Mouse (Mus musculus): ENCODE results near the gene Ankrd2. TPM values are rescaled to one million over a fixed set of nuclear protein-coding genes. Genes with fewer than 3 reads are reported as not detected.

Ankrd2 gene
- total RNA-seq, 2 experiments from 2014 or later, result not detected

DNA sequence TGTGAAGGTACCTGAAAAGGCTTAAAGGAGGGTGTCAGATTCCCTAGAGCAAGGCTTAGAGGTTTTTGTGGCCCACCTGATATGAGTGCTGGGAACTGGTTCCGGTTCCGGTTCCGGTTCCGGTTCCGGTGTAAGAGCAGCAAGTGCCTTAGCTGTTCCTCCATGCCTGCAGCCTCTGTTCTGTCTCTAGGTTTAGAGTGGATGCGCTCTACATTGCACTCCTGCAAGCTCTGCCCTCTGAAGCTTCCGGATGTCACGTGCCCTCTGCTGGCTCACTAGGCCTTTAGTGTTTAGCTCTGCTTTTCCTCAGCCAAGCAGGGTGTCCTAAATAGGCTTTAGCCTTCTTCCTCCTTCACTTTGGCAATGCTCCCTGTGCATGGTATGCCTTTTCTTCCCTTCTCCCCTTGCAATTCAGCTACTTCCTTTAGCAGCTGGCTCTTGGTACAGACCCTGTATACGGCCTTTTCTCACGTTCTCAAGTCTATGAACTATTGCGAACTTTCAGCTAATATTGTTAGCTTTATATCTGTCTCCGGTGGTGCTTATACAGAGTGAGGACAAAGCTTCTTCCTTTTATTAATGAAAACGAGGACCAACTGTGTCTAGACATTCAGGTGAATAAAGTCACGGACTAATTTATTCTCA is 53.4 kb downstream of the Ankrd2 start:
- ATAC-seq (replicated peaks; ENCODE audit: low FRiP score, poor library complexity, severe bottlenecking), result peak; percentile 46

- peak; percentile 97 for ATAC-seq (replicated peaks; ENCODE audit: low FRiP score, poor library complexity, severe bottlenecking)
Observed at GRCm38 (mm10) chr19:42089748-42090595, 54.2 kb downstream of the Ankrd2 start, which contains the start of gene Pi4k2a. Gene Pi4k2a, plus strand, starts transcription at chr19:42090470.

DNA sequence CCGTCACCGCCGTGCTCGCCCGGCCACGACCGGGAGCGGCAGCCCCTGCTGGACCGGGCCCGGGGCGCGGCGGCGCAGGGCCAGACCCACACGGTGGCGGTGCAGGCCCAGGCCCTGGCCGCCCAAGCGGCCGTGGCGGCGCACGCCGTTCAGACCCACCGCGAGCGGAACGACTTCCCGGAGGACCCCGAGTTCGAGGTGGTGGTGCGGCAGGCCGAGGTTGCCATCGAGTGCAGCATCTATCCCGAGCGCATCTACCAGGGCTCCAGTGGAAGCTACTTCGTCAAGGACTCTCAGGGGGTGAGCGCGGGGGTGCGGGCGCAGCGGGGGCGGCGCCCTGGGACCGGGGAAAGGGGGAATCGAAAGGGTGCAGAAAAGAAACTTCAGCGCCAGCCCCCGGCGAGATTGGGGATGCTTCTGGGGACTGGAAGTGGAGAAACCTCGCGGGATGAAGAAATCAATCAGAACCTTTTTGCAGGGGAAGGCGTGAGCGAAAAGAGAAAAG is 54.9 kb downstream of the Ankrd2 start:
- ATAC-seq (replicated peaks; ENCODE audit: low FRiP score, poor library complexity, severe bottlenecking), result 0 out of 2 replicates have a peak, but pooled peaks have one; percentile 3

Other genes with a start within 250 kb of the Ankrd2 start
- 17.5 and 28.6 TPM in 2 replicates for gene Arhgap19, start 234.0 kb upstream of the Ankrd2 start, total RNA-seq (2015; ENCODE audit: low replicate concordance)
- 28.1 and 28.3 TPM in 2 replicates for gene Arhgap19, start 234.0 kb upstream of the Ankrd2 start, total RNA-seq (2017; ENCODE audit: low replicate concordance)
- gene Frat1, start 206.0 kb upstream of the Ankrd2 start, total RNA-seq (2015; ENCODE audit: low replicate concordance), result 0.77 and 3.1 TPM in 2 replicates
- gene Frat1, start 206.0 kb upstream of the Ankrd2 start, total RNA-seq (2017; ENCODE audit: low replicate concordance), result 2.1 and 5.3 TPM in 2 replicates
- gene Frat2, start 187.9 kb upstream of the Ankrd2 start, total RNA-seq (2015; ENCODE audit: low replicate concordance), result 2.3 and 4.8 TPM in 2 replicates
- 3.6 and 11.0 TPM in 2 replicates for gene Frat2, start 187.9 kb upstream of the Ankrd2 start, total RNA-seq (2017; ENCODE audit: low replicate concordance)
- gene Rrp12, start 139.8 kb upstream of the Ankrd2 start, total RNA-seq (2015; ENCODE audit: low replicate concordance), result 0.63 and 2.9 TPM in 2 replicates
- gene Rrp12, start 139.8 kb upstream of the Ankrd2 start, total RNA-seq (2017; ENCODE audit: low replicate concordance), result 2.4 and 2.6 TPM in 2 replicates
- gene Pgam1, start 124.1 kb upstream of the Ankrd2 start, total RNA-seq (2015; ENCODE audit: low replicate concordance), result 154 and 190 TPM in 2 replicates
- 58.1 and 69.4 TPM in 2 replicates for gene Pgam1, start 124.1 kb upstream of the Ankrd2 start, total RNA-seq (2017; ENCODE audit: low replicate concordance)
- 14.0 and 14.6 TPM in 2 replicates for gene Exosc1, start 102.6 kb upstream of the Ankrd2 start, total RNA-seq (2015; ENCODE audit: low replicate concordance)
- 12.8 and 14.1 TPM in 2 replicates for gene Exosc1, start 102.6 kb upstream of the Ankrd2 start, total RNA-seq (2017; ENCODE audit: low replicate concordance)
- 20.2 and 22.6 TPM in 2 replicates for gene Zdhhc16, start 102.5 kb upstream of the Ankrd2 start, total RNA-seq (2015; ENCODE audit: low replicate concordance)
- gene Zdhhc16, start 102.5 kb upstream of the Ankrd2 start, total RNA-seq (2017; ENCODE audit: low replicate concordance), result 6.4 and 19.0 TPM in 2 replicates
- gene Mms19, start 54.8 kb upstream of the Ankrd2 start, total RNA-seq (2015; ENCODE audit: low replicate concordance), result 10.0 and 27.0 TPM in 2 replicates
- 3.5 and 13.9 TPM in 2 replicates for gene Mms19, start 54.8 kb upstream of the Ankrd2 start, total RNA-seq (2017; ENCODE audit: low replicate concordance)
- gene Ubtd1, start 54.2 kb upstream of the Ankrd2 start, total RNA-seq (2015; ENCODE audit: low replicate concordance), result 1.9 and 3.7 TPM in 2 replicates
- 2.4 and 3.7 TPM in 2 replicates for gene Ubtd1, start 54.2 kb upstream of the Ankrd2 start, total RNA-seq (2017; ENCODE audit: low replicate concordance)
- 0.63 TPM in 1 of 2 replicates, not detected in the other for gene Hoga1, start 9.6 kb downstream of the Ankrd2 start, total RNA-seq (2015; ENCODE audit: low replicate concordance)
- not detected in 2 replicates for gene Hoga1, start 9.6 kb downstream of the Ankrd2 start, total RNA-seq (2017; ENCODE audit: low replicate concordance)
- not detected in 2 replicates for gene 4933411K16Rik, start 16.2 kb downstream of the Ankrd2 start, total RNA-seq (2015; ENCODE audit: low replicate concordance)
- 0.42 TPM in 1 of 2 replicates, not detected in the other for gene 4933411K16Rik, start 16.2 kb downstream of the Ankrd2 start, total RNA-seq (2017; ENCODE audit: low replicate concordance)
- not detected in 2 replicates for gene Morn4, start 50.4 kb downstream of the Ankrd2 start, total RNA-seq (2015; ENCODE audit: low replicate concordance)
- gene Morn4, start 50.4 kb downstream of the Ankrd2 start, total RNA-seq (2017; ENCODE audit: low replicate concordance), result not detected in 2 replicates
- 4.0 TPM in 2 replicates for gene Pi4k2a, start 54.5 kb downstream of the Ankrd2 start, total RNA-seq (2015; ENCODE audit: low replicate concordance)
- 3.4 and 6.6 TPM in 2 replicates for gene Pi4k2a, start 54.5 kb downstream of the Ankrd2 start, total RNA-seq (2017; ENCODE audit: low replicate concordance)
- gene Avpi1, start 93.1 kb downstream of the Ankrd2 start, total RNA-seq (2015; ENCODE audit: low replicate concordance), result 5.2 TPM in 1 of 2 replicates, not detected in the other
- 0.34 TPM in 1 of 2 replicates, not detected in the other for gene Avpi1, start 93.1 kb downstream of the Ankrd2 start, total RNA-seq (2017; ENCODE audit: low replicate concordance)
- 3.8 and 5.9 TPM in 2 replicates for gene Marveld1, start 111.4 kb downstream of the Ankrd2 start, total RNA-seq (2015; ENCODE audit: low replicate concordance)
- 3.2 and 5.3 TPM in 2 replicates for gene Marveld1, start 111.4 kb downstream of the Ankrd2 start, total RNA-seq (2017; ENCODE audit: low replicate concordance)
- 3.8 and 8.1 TPM in 2 replicates for gene Zfyve27, start 128.0 kb downstream of the Ankrd2 start, total RNA-seq (2015; ENCODE audit: low replicate concordance)
- gene Zfyve27, start 128.0 kb downstream of the Ankrd2 start, total RNA-seq (2017; ENCODE audit: low replicate concordance), result 12.0 and 22.6 TPM in 2 replicates
- gene Sfrp5, start 166.3 kb downstream of the Ankrd2 start, total RNA-seq (2015; ENCODE audit: low replicate concordance), result not detected in 2 replicates
- not detected in 2 replicates for gene Sfrp5, start 166.3 kb downstream of the Ankrd2 start, total RNA-seq (2017; ENCODE audit: low replicate concordance)
- gene Golga7b, start 211.6 kb downstream of the Ankrd2 start, total RNA-seq (2015; ENCODE audit: low replicate concordance), result not detected in 2 replicates
- gene Golga7b, start 211.6 kb downstream of the Ankrd2 start, total RNA-seq (2017; ENCODE audit: low replicate concordance), result not detected in 2 replicates